Mouse (Mus musculus) granulocyte monocyte progenitor cell, adult 5-6 weeks (primary cell): Measurements from ENCODE around the gene Upp2. TPM values are rescaled to one million over a fixed set of nuclear protein-coding genes. Genes with fewer than 3 reads are reported as not detected.

Source experiments
- ATAC-seq: replicated peaks from 2 replicates; pipeline ENCODE4 v1.8.0; 2016; ENCODE audit warnings: mild to moderate bottlenecking, moderate TSS enrichment, inconsistent platforms; ENCODE audit not compliant: poor library complexity, severe bottlenecking
- total RNA-seq, 2 experiments: library from RNA; stranded (forward) in 1 of 2; stranded (reverse) in 1 of 2; fragments of 200-712, 200-1000 nt in 1 of 2; fragments of >200 nt in 1 of 2; fragmentation: Nextera tagmentation in 1 of 2; gene quantifications; 2 replicates each; pipeline ENCODE4 v1.2.3; 2014 to 2017

Gene Upp2
- total RNA-seq, 2 experiments from 2014 or later, result 0.09 TPM; not detected in 1

- ATAC-seq, result peak; percentile 64
Observed at GRCm38 (mm10) chr2:58665081-58665814, 98.2 kb downstream of the Upp2 start.

GRCm38 (mm10) chr2:58667298-58667697, 100.2 kb downstream of the Upp2 start:
- ATAC-seq, result peak; percentile 37; the same call in 1 of the 2 replicates

GRCm38 (mm10) chr2:58667991-58668390, 100.9 kb downstream of the Upp2 start:
- peak; percentile 72 for ATAC-seq

- no peak for ATAC-seq
Observed at GRCm38 (mm10) chr2:58669114-58669513, 102.0 kb downstream of the Upp2 start.

DNA sequence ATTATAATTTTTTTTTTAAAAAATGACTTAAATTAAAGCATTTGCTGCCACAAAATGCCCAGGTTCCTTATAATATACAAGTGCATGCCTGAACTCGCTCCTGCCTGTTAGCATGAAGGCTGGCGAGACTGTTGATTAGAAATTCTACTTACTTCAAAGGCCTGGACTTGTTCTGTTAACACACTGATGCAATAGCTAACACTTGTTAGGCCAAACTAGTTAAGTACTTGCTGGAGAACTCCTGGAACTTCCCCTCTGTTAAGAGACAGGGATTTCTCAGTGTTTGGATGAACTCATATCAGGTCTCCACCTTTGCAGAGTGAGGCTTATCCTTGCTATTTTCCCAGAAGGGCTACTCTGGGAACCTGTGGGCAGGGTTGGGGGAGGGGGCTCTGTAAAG, 105.4 kb downstream of the Upp2 start:
- ATAC-seq, result no peak

DNA sequence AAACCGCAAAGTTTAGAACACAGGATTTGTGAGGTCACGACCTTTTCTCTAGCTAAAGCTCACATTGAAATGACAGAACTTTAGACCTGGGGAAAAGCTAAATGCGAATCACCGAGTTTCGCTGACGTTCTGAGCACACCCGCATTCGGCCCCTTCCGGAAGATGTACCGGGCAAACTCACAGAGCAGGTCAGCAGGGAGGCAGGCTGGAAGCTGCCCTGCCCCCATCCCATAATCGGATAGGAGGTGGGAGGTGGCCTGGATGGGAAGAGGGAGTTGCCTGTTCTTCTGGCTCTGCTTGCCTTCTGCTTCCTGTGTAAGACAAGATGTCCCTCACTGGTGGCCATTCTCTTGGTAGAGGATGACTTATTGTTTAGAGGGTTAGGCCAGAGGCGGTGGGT, 112.9 kb downstream of the Upp2 start:
- ATAC-seq, result no peak

DNA sequence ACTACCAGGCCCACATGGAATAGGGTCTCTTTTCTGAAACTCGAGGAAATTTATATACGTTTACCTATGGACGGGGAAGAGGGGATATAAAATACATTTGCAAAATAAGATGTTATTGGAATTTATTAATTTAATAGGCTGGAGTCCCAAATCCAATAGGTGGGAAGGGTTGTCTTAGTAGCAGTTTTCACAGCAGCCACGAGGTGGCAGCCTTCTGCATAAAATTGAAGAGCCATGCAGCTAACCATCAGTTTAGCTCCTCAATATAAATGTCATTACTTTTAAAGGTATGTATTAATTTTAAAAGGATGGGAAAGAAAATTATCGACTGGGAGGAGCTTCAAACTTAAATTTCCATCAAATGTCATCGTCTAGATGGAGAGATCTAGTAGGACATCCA, 113.7 kb downstream of the Upp2 start:
- ATAC-seq, result peak; percentile 44; the same call in 1 of the 2 replicates

DNA sequence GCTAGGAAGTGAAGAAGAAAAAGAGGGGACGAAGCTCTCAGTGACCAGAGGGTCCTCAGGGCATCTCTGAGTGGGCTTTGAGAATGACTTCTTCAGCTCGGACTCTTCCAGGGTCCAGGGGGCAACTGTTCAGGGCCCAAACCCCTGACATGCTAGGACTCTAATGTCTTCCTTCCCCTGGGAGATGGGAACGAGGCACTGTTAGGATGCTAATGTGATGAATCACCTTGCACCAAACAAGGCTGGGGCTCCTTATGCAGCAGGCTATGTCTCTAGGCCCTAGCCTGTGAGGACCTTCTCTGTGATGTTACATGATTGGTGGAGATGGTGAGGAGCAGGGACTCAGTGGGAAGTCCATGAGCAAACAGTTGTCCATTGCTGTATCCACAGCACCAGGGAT, 114.3 kb downstream of the Upp2 start:
- ATAC-seq, result no peak

- ATAC-seq, result no peak
Observed at GRCm38 (mm10) chr2:58697501-58697900, 130.4 kb downstream of the Upp2 start.

GRCm38 (mm10) chr2:58699931-58700330, 132.8 kb downstream of the Upp2 start:
- ATAC-seq, result peak; percentile 63

GRCm38 (mm10) chr2:58700354-58700753, 133.3 kb downstream of the Upp2 start:
- ATAC-seq, result no peak

DNA sequence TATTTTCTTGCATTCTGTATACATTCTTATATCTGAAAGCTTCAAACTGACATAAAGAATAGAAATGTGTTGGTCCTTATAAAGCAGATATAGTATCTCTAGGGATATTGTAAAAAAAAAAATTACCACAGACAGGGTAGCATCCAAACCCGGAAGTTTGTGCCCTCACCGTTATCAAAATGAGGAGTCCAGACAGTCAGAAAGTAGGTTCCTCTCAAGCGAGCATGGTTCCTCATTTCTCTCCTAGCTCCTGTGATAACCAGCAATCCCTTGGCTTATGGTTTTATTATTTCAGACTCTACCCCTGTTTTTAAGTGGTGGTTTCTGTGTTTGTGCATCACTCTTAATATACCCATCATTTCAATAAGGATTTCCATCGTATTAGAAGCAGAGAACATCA, 134.5 kb downstream of the Upp2 start:
- no peak for ATAC-seq

- no peak for ATAC-seq
Observed at GRCm38 (mm10) chr2:58703226-58703625, 136.1 kb downstream of the Upp2 start.

DNA sequence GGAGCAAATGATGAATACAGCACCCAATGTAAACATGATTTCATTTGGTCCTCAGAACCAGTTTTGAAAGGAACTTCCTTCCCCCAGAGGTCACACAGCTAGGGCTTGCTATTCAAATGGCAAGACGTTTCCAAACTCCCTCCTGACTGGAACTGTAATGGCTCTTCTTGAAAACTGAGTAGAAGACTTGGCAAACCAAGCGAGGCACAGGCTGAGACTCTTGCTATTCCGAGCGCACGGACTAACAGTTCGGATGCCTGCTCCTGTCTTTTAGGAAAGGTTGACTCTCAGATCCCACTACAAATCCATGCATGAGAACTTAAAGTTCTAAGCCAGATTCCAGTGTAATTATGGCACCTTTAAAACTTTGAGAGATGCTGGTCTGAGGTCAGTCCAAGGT, 136.5 kb downstream of the Upp2 start:
- no peak for ATAC-seq

DNA sequence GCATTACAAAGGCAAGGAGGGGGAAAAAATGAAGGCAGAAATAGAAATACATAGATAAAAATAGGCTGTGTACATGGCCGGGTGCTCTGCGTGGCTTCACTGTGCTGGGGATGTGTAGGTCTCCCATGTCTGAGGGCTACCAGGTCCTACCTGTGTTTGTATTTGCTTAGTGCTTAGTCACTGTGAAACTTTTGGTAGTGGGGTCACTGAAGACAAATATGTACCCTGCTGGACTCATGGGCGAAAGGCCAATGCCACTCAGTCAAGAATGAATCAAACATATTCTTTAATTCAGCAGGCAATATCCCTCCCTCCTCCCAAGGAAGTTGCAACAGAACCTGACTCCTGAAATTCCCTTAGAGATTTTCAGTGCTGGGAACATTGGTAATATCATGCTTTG, 137.5 kb downstream of the Upp2 start:
- ATAC-seq, result no peak

DNA sequence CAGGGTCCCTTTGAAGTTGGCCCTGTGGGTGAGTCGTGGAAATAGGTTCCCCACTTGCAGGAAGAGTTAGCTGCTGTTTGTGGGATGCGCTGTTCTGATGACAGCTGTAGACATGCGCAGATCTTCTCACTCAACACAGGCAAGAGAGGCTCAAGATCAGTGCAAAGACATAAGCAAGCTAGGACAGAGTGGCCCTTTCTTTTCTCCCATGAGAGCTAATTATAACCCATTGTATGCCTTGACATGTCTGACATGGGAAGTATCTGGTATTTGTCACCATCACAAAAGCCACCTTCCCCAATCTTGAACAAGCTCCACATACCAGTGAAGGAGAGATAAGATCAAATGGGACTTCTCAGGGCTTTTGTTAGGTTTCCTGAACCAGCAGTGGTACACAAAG, 140.6 kb downstream of the Upp2 start:
- no peak for ATAC-seq

- no peak for ATAC-seq
Observed at GRCm38 (mm10) chr2:58710234-58710633, 143.1 kb downstream of the Upp2 start.

- ATAC-seq, result no peak
Observed at GRCm38 (mm10) chr2:58711049-58711448, 144.0 kb downstream of the Upp2 start.

DNA sequence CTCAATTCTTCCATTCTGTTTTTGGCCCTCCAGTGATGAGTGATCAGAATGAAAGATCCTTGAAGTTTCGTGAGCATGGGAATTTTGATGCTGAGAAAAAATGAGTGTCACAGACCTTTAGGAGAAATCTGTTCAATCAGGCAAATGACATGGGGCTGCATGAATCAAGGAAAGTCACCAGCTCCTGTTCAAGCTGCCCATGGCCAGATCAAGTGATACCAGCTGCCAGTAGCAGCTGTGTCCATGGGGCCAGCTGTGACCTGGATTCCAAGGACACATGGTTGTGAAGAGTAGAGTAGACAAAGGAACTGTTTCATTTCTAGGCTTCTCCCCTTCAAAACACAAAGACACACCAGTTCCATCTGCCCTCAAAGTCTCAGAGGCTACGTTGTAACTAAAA, 144.4 kb downstream of the Upp2 start:
- ATAC-seq, result no peak

DNA sequence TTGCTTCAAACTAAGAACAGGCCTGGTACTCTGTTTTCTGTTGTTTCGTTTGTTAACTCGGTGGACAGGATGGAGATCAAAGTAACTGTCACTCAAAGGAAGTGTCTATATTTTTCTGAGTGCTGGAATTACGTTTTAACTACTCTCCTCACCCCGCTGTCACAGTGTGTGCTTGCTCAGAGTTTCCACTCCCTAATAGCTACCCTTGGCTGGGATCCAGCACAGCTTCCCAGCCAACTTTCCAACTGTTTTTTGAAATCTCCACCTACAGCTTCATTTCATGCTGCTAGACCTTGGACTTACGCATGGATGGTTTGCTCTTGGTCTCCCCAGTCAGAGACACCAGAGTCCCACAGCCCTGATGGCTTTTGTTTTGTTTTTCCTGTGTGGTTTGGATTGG, 144.8 kb downstream of the Upp2 start:
- ATAC-seq, result no peak

GRCm38 (mm10) chr2:58717898-58718297, 150.8 kb downstream of the Upp2 start:
- no peak for ATAC-seq

DNA sequence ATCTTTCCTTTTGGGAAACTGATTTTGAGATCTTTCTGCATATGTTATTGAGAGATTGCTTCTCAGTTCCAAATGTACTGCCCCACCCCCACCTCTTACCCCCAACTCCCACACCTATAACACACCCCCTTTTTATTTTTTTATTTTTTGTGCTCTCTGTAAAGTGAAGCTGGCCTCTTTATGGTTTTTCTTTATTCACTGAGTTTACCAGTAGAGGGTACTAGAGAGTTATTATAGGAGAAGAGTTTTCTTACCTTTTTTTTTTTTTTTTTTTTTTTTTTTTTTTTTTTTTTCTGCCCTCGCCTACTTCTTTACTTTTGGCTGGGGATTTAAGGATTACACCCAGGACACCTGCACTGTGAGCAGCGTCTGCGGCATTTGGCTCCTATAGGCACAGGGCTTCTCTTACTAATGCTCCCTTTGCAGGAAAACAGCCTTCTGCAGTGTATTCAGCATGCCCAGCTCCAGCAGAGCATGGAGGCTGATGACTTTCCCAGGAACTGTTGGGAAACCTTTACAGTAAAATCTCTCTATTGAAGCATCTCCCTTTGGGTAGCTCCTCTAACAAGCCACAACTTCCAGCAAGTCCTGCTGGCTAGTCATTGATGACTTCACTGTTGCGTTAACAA, 170.2 kb downstream of the Upp2 start:
- no peak; the same call in 1 of the 2 replicates for ATAC-seq
